Mouse (Mus musculus) neural tube, embryonic 12.5 days (tissue): ENCODE measurements around the gene Gab1. TPM values are rescaled to one million over a fixed set of nuclear protein-coding genes. Genes with fewer than 3 reads are reported as not detected.

Experiments
- ATAC-seq: fragments of 200-750 bp; cut with Nextera tagmentation; 2 replicates; pipeline ENCODE4 v1.8.0; 2017; ENCODE audit warnings: low read depth, mild to moderate bottlenecking, moderate TSS enrichment, moderate library complexity; ENCODE audit not compliant: low FRiP score
- H3K27ac ChIP-seq: fragments of 300-500 bp; sonication (generic); 2 replicates; pipeline ENCODE4 v1.5.1; 2016
- H3K27me3 ChIP-seq: fragments of 300-500 bp; sonication (generic); replicated peaks from 2 replicates; pipeline ENCODE4 v1.6.1; 2016; ENCODE audit warnings: mild to moderate bottlenecking
- H3K36me3 ChIP-seq: fragments of 300-500 bp; sonication (generic); 2 replicates; pipeline ENCODE4 v1.6.1; 2016; ENCODE audit warnings: mild to moderate bottlenecking
- H3K4me1 ChIP-seq: fragments of 300-500 bp; sonication (generic); 2 replicates; pipeline ENCODE4 v1.6.1; 2016
- H3K4me2 ChIP-seq: fragments of 300-500 bp; sonication (generic); replicated peaks from 2 replicates; pipeline ENCODE4 v1.6.1; 2016; ENCODE audit warnings: mild to moderate bottlenecking
- H3K4me3 ChIP-seq: fragments of 300-500 bp; sonication (generic); 2 replicates; pipeline ENCODE4 v1.5.1; 2016
- H3K9ac ChIP-seq: fragments of 300-500 bp; sonication (generic); 2 replicates; pipeline ENCODE4 v1.6.1; 2016; ENCODE audit warnings: mild to moderate bottlenecking
- H3K9me3 ChIP-seq: fragments of 300-500 bp; sonication (generic); 2 replicates; pipeline ENCODE4 v1.6.1; 2016; ENCODE audit warnings: mild to moderate bottlenecking
- WGBS: fragments of 180-500 bp; shearing (Covaris S2); methylation state at CpG from one replicate; pipeline ENCODE4 v1.1.7; 2016; 5-methylcytosine and 5-hydroxymethylcytosine counted together
- polyA plus RNA-seq: library from polyadenylated mRNA; unstranded; fragments of >200 nt; fragmentation: Nextera tagmentation; extraction: Ambion mirVana; gene quantifications from 2 replicates; pipeline ENCODE4 v1.2.1, GENCODE M21; 2016

The Gab1 gene
- polyA plus RNA-seq, 1 experiment from 2014 or later: 17.6 TPM

GRCm38 (mm10) chr8:80852412-80853165, 27.7 kb downstream of the Gab1 start:
- WGBS: 70% methylated on average over 9 of the region's 9 CpGs
- Histone ChIP-seq H3K9me3 (no peaks in the 10 kb centered on the region), H3K4me2 (no peak overlapping the region), H3K36me3 (no peaks in the 10 kb centered on the region), H3K27me3 (no peaks in the 10 kb centered on the region), H3K27ac (no peak overlapping the region), H3K4me3 (no peak overlapping the region), H3K4me1 (no peaks in the 10 kb centered on the region), H3K9ac (no peak overlapping the region)
- no peak for ATAC-seq

GRCm38 (mm10) chr8:80851648-80852047, 28.7 kb downstream of the Gab1 start:
- Histone ChIP-seq H3K9me3 (no peaks in the 10 kb centered on the region), H3K36me3 (no peaks in the 10 kb centered on the region), H3K4me2 (no peak overlapping the region), H3K4me1 (no peaks in the 10 kb centered on the region), H3K9ac (no peak overlapping the region), H3K27ac (no peak overlapping the region), H3K4me3 (no peak overlapping the region), H3K27me3 (no peaks in the 10 kb centered on the region)
- ATAC-seq: no peak
- WGBS: 89% methylated on average over 6 of the region's 6 CpGs

- no peak overlapping the region for H3K4me2 ChIP-seq
- H3K27me3 ChIP-seq: no peaks in the 10 kb centered on the region
- WGBS: 93% methylated on average over 4 of the region's 4 CpGs
- no peak overlapping the region for H3K27ac ChIP-seq
- no peak overlapping the region for H3K4me3 ChIP-seq
- H3K9me3 ChIP-seq: no peaks in the 10 kb centered on the region
- no peaks in the 10 kb centered on the region for H3K4me1 ChIP-seq
- H3K9ac ChIP-seq: no peak overlapping the region
- no peaks in the 10 kb centered on the region for H3K36me3 ChIP-seq
- ATAC-seq: no peak
These were observed 30.3 kb downstream of the Gab1 start for GRCm38 (mm10) chr8:80850013-80850412.

- no peaks in the 10 kb centered on the region for H3K27me3 ChIP-seq
- 76% methylated on average over 11 of the region's 11 CpGs for WGBS
- no peak for ATAC-seq
- no peaks in the 10 kb centered on the region for H3K4me1 ChIP-seq
- no peak overlapping the region for H3K4me2 ChIP-seq
- H3K9me3 ChIP-seq: no peaks in the 10 kb centered on the region
- H3K9ac ChIP-seq: no peak overlapping the region
- no peak overlapping the region for H3K27ac ChIP-seq
- no peaks in the 10 kb centered on the region for H3K36me3 ChIP-seq
- no peak overlapping the region for H3K4me3 ChIP-seq
These were observed 31.7 kb downstream of the Gab1 start for GRCm38 (mm10) chr8:80848631-80849030.

GRCm38 (mm10) chr8:80847912-80848311, 32.4 kb downstream of the Gab1 start:
- Histone ChIP-seq H3K4me2 (no peak overlapping the region), H3K27me3 (no peaks in the 10 kb centered on the region), H3K36me3 (no peaks in the 10 kb centered on the region), H3K9me3 (no peaks in the 10 kb centered on the region), H3K4me1 (no peaks in the 10 kb centered on the region), H3K27ac (no peak overlapping the region), H3K4me3 (no peak overlapping the region), H3K9ac (no peak overlapping the region)
- ATAC-seq: no peak
- WGBS: 87% methylated on average over 9 of the region's 9 CpGs

- Histone ChIP-seq H3K9me3 (no peaks in the 10 kb centered on the region), H3K27me3 (no peaks in the 10 kb centered on the region), H3K4me2 (no peak overlapping the region), H3K27ac (no peak overlapping the region), H3K9ac (no peak overlapping the region), H3K36me3 (no peaks in the 10 kb centered on the region), H3K4me1 (no peaks in the 10 kb centered on the region), H3K4me3 (no peak overlapping the region)
- WGBS: 92% methylated on average over 13 of the region's 13 CpGs
- ATAC-seq: no peak
These were observed 35.0 kb downstream of the Gab1 start for GRCm38 (mm10) chr8:80845284-80845683.

- Histone ChIP-seq H3K4me1 (no peaks in the 10 kb centered on the region), H3K9ac (no peak overlapping the region), H3K36me3 (no peaks in the 10 kb centered on the region), H3K4me3 (no peak overlapping the region), H3K27me3 (no peaks in the 10 kb centered on the region), H3K9me3 (no peaks in the 10 kb centered on the region), H3K27ac (no peak overlapping the region), H3K4me2 (no peak overlapping the region)
- no peak for ATAC-seq
- WGBS: 92% methylated on average over 9 of the region's 9 CpGs
These were observed 36.4 kb downstream of the Gab1 start for GRCm38 (mm10) chr8:80843744-80844434.

GRCm38 (mm10) chr8:80842514-80842913, 37.8 kb downstream of the Gab1 start:
- no peak overlapping the region for H3K27ac ChIP-seq
- H3K4me1 ChIP-seq: no peaks in the 10 kb centered on the region
- H3K27me3 ChIP-seq: no peaks in the 10 kb centered on the region
- H3K9ac ChIP-seq: no peak overlapping the region
- no peaks in the 10 kb centered on the region for H3K9me3 ChIP-seq
- H3K4me3 ChIP-seq: no peak overlapping the region
- ATAC-seq: no peak
- H3K4me2 ChIP-seq: no peak overlapping the region
- 92% methylated on average over 3 of the region's 3 CpGs for WGBS
- H3K36me3 ChIP-seq: no peaks in the 10 kb centered on the region

GRCm38 (mm10) chr8:80840090-80840489, 40.2 kb downstream of the Gab1 start:
- Histone ChIP-seq H3K4me1 (no peaks in the 10 kb centered on the region; the same call in 1 of the 2 replicates), H3K27ac (no peak overlapping the region), H3K27me3 (no peaks in the 10 kb centered on the region), H3K9me3 (no peaks in the 10 kb centered on the region), H3K36me3 (no peaks in the 10 kb centered on the region), H3K4me2 (no peak overlapping the region), H3K4me3 (no peak overlapping the region), H3K9ac (no peak overlapping the region)
- no peak for ATAC-seq
- 85% methylated on average over 6 of the region's 6 CpGs for WGBS

GRCm38 (mm10) chr8:80838199-80838598, 42.1 kb downstream of the Gab1 start:
- H3K9me3 ChIP-seq: no peaks in the 10 kb centered on the region
- H3K27ac ChIP-seq: no peak overlapping the region
- H3K9ac ChIP-seq: no peak overlapping the region
- H3K4me3 ChIP-seq: no peak overlapping the region
- no peak overlapping the region for H3K4me2 ChIP-seq
- no peaks in the 10 kb centered on the region for H3K27me3 ChIP-seq
- 76% methylated on average over 6 of the region's 6 CpGs for WGBS
- ATAC-seq: no peak
- no peaks in the 10 kb centered on the region for H3K36me3 ChIP-seq
- H3K4me1 ChIP-seq: no peaks in the 10 kb centered on the region; the same call in 1 of the 2 replicates

- WGBS: 85% methylated on average over 6 of the region's 6 CpGs
- Histone ChIP-seq H3K4me2 (no peak overlapping the region), H3K9me3 (no peaks in the 10 kb centered on the region), H3K9ac (no peak overlapping the region), H3K4me1 (peaks cover 7% of the 10 kb centered on the region), H3K36me3 (no peaks in the 10 kb centered on the region), H3K4me3 (no peak overlapping the region), H3K27ac (no peak overlapping the region), H3K27me3 (no peaks in the 10 kb centered on the region)
- ATAC-seq: no peak
These were observed 44.9 kb downstream of the Gab1 start for GRCm38 (mm10) chr8:80835401-80835800.

GRCm38 (mm10) chr8:80834443-80834842, 45.9 kb downstream of the Gab1 start:
- Histone ChIP-seq H3K27ac (no peak overlapping the region), H3K4me3 (no peak overlapping the region), H3K4me2 (no peak overlapping the region), H3K36me3 (no peaks in the 10 kb centered on the region), H3K9me3 (no peaks in the 10 kb centered on the region), H3K9ac (no peak overlapping the region), H3K27me3 (no peaks in the 10 kb centered on the region), H3K4me1 (peaks cover 9% of the 10 kb centered on the region)
- WGBS: 85% methylated on average over 4 of the region's 4 CpGs
- ATAC-seq: no peak

- H3K36me3 ChIP-seq: no peaks in the 10 kb centered on the region
- no peak overlapping the region for H3K4me2 ChIP-seq
- no peaks in the 10 kb centered on the region for H3K27me3 ChIP-seq
- H3K27ac ChIP-seq: no peak overlapping the region
- H3K4me3 ChIP-seq: no peak overlapping the region
- no peak for ATAC-seq
- H3K4me1 ChIP-seq: peaks cover 9% of the 10 kb centered on the region
- H3K9ac ChIP-seq: no peak overlapping the region
- no peaks in the 10 kb centered on the region for H3K9me3 ChIP-seq
These were observed 47.8 kb downstream of the Gab1 start for GRCm38 (mm10) chr8:80832534-80832933.
